Mouse (Mus musculus): ENCODE measurements around the gene Rap1gap2.
A peak's percentile ranks its signal among the peaks of the same experiment; 100 is the strongest.

Gene Rap1gap2

GRCm38 (mm10) chr11:74537352-74537751, 73.4 kb downstream of the Rap1gap2 start:
- DNase-seq (ENCODE audit: low spot score in 2 of 2), result no peak

GRCm38 (mm10) chr11:74536140-74536842, 74.4 kb downstream of the Rap1gap2 start:
- DNase-seq (ENCODE audit: low spot score in 2 of 2), result no peak

GRCm38 (mm10) chr11:74534380-74534779, 76.3 kb downstream of the Rap1gap2 start:
- no peak for DNase-seq (ENCODE audit: low spot score in 2 of 2)

- no peak for DNase-seq (ENCODE audit: low spot score in 2 of 2)
Measured at GRCm38 (mm10) chr11:74533050-74533449, 77.7 kb downstream of the Rap1gap2 start.

- no peak for DNase-seq (ENCODE audit: low spot score in 2 of 2)
Measured at GRCm38 (mm10) chr11:74532401-74532800, 78.3 kb downstream of the Rap1gap2 start.

- DNase-seq (ENCODE audit: low spot score in 2 of 2), result no peak
Measured at GRCm38 (mm10) chr11:74531725-74532124, 79.0 kb downstream of the Rap1gap2 start.

GRCm38 (mm10) chr11:74529803-74530202, 80.9 kb downstream of the Rap1gap2 start:
- peak in 1 of 2 experiments; percentile 34 for DNase-seq (ENCODE audit: low spot score in 2 of 2)

GRCm38 (mm10) chr11:74527555-74527954, 83.2 kb downstream of the Rap1gap2 start:
- DNase-seq (ENCODE audit: low spot score in 2 of 2), result peak in 1 of 2 experiments; percentile 44

GRCm38 (mm10) chr11:74526180-74527158, 84.2 kb downstream of the Rap1gap2 start:
- DNase-seq (ENCODE audit: low spot score in 2 of 2), result peak; percentile 39 to 45

GRCm38 (mm10) chr11:74525605-74526004, 85.1 kb downstream of the Rap1gap2 start:
- DNase-seq (ENCODE audit: low spot score in 2 of 2), result no peak

GRCm38 (mm10) chr11:74525205-74525604, 85.5 kb downstream of the Rap1gap2 start:
- no peak for DNase-seq (ENCODE audit: low spot score in 2 of 2)

GRCm38 (mm10) chr11:74524050-74524965, 86.4 kb downstream of the Rap1gap2 start:
- DNase-seq (ENCODE audit: low spot score in 2 of 2), result no peak

- DNase-seq (ENCODE audit: low spot score in 2 of 2), result no peak
Measured at GRCm38 (mm10) chr11:74523210-74523951, 87.3 kb downstream of the Rap1gap2 start.

- DNase-seq (ENCODE audit: low spot score in 2 of 2), result peak; percentile 28 to 32
Measured at GRCm38 (mm10) chr11:74522487-74523209, 88.1 kb downstream of the Rap1gap2 start.

- DNase-seq (ENCODE audit: low spot score in 2 of 2), result peak; percentile 27 to 31
Measured at GRCm38 (mm10) chr11:74521981-74522486, 88.7 kb downstream of the Rap1gap2 start.

GRCm38 (mm10) chr11:74520201-74520600, 90.5 kb downstream of the Rap1gap2 start:
- no peak for DNase-seq (ENCODE audit: low spot score in 2 of 2)

- peak; percentile 20 to 23 for DNase-seq (ENCODE audit: low spot score in 2 of 2)
Measured at GRCm38 (mm10) chr11:74516112-74516511, 94.6 kb downstream of the Rap1gap2 start.

GRCm38 (mm10) chr11:74515046-74515445, 95.7 kb downstream of the Rap1gap2 start:
- DNase-seq (ENCODE audit: low spot score in 2 of 2), result no peak

- no peak for DNase-seq (ENCODE audit: low spot score in 2 of 2)
Measured at GRCm38 (mm10) chr11:74512595-74512994, 98.1 kb downstream of the Rap1gap2 start.

- no peak for DNase-seq (ENCODE audit: low spot score in 2 of 2)
Measured at GRCm38 (mm10) chr11:74506275-74506674, 104.4 kb downstream of the Rap1gap2 start.

All from right cerebral cortex, adult 2 months (tissue).